Mouse (Mus musculus) forebrain, embryonic 11.5 days (tissue): ENCODE measurements around the gene Elp4. TPM values are rescaled to one million over a fixed set of nuclear protein-coding genes. Genes with fewer than 3 reads are reported as not detected.

Experiments
- ATAC-seq: fragments of 200-750 bp; cut with Nextera tagmentation; replicated peaks from 2 replicates; pipeline ENCODE4 v1.8.0; 2017; ENCODE audit warnings: moderate TSS enrichment; ENCODE audit not compliant: low FRiP score
- DNase-seq: peaks from one replicate; pipeline ENCODE4 v3.0.0-alpha.2; 2017; ENCODE audit warnings: low spot score
- H3K27ac ChIP-seq: fragments of 300-500 bp; sonication (generic); 2 replicates; pipeline ENCODE4 v1.5.1; 2014; ENCODE audit warnings: low read depth, low read length
- H3K27me3 ChIP-seq: fragments of 300-500 bp; sonication (generic); 2 replicates; pipeline ENCODE4 v1.6.1; 2014; ENCODE audit warnings: mild to moderate bottlenecking, low read length, mixed read lengths; ENCODE audit not compliant: control insufficient read depth, insufficient read depth
- H3K36me3 ChIP-seq: fragments of 300-500 bp; sonication (generic); 2 replicates; pipeline ENCODE4 v1.6.1; 2014; ENCODE audit warnings: mild to moderate bottlenecking, low read length, moderate library complexity, mixed read lengths; ENCODE audit not compliant: control insufficient read depth, insufficient read depth
- H3K4me1 ChIP-seq: fragments of 300-500 bp; sonication (generic); replicated peaks from 2 replicates; pipeline ENCODE4 v1.6.1; 2014; ENCODE audit warnings: low read length, mixed read lengths; ENCODE audit not compliant: control insufficient read depth, insufficient read depth
- H3K4me2 ChIP-seq: fragments of 300-500 bp; sonication (generic); 2 replicates; pipeline ENCODE4 v1.6.1; 2014; ENCODE audit warnings: low read depth, mild to moderate bottlenecking, low read length, moderate library complexity, mixed read lengths; ENCODE audit not compliant: severe bottlenecking
- H3K4me3 ChIP-seq: fragments of 300-500 bp; sonication (generic); 2 replicates; pipeline ENCODE4 v1.5.1; 2014; ENCODE audit warnings: low read depth, low read length
- H3K9ac ChIP-seq: fragments of 300-500 bp; sonication (generic); 2 replicates; pipeline ENCODE4 v1.6.1; 2014; ENCODE audit warnings: low read length
- H3K9me3 ChIP-seq: fragments of 300-500 bp; sonication (generic); 2 replicates; pipeline ENCODE4 v1.6.1; 2016; ENCODE audit warnings: low read length, mixed read lengths; ENCODE audit not compliant: control insufficient read depth
- WGBS: fragments of 180-500 bp; shearing (Covaris S2); extraction: QIAGEN DNeasy Blood & Tissue Kit; methylation state at CpG from one replicate; pipeline ENCODE4 v1.1.7; 2014; 5-methylcytosine and 5-hydroxymethylcytosine counted together
- polyA plus RNA-seq: library from polyadenylated mRNA; unstranded; fragments of >200 nt; fragmentation: Nextera tagmentation; extraction: Ambion mirVana; gene quantifications from 2 replicates; pipeline ENCODE4 v1.2.1, GENCODE M21; 2014

The Elp4 gene
- 64.3 and 69.4 TPM in 2 replicates for polyA plus RNA-seq

- no peak within 1 kb of the TSS for H3K27ac ChIP-seq
These were observed at the start of gene Elp4, which contains the start of gene Immp1l for GRCm38 (mm10) chr2:105903896-105904756. TSS of gene Elp4 (minus strand) at chr2:105904564. TSS of gene Immp1l (plus strand) at chr2:105904638.

GRCm38 (mm10) chr2:105953862-105954261, 49.5 kb upstream of the Elp4 start:
- ATAC-seq = no peak

More at GRCm38 (mm10) chr2:105903896-105904756, at the start of gene Elp4, which contains the start of gene Immp1l:
- Histone ChIP-seq H3K9ac (peak within 1 kb of the TSS; percentile 83), H3K9me3 (no peaks in the 10 kb centered on the region), H3K4me2 (peak within 1 kb of the TSS; percentile 82), H3K4me1 (0 out of 2 replicates have a peak, but pooled peaks cover 2% of the 10 kb centered on the region), H3K36me3 (peaks cover 2% of the 10 kb centered on the region; the same call in 1 of the 2 replicates), H3K4me3 (peak within 1 kb of the TSS; percentile 88), H3K27me3 (no peaks in the 10 kb centered on the region)
- DNase-seq (peak; percentile 96), ATAC-seq (peak; percentile 100)
- under 1% methylated on average over 39 of the region's 39 CpGs for WGBS

GRCm38 (mm10) chr2:105951350-105951940, 47.1 kb upstream of the Elp4 start:
- H3K4me3 ChIP-seq = no peak overlapping the region
- ATAC-seq = no peak
- 91% methylated on average over 1 of the region's 1 CpGs for WGBS
- H3K4me1 ChIP-seq = no peaks in the 10 kb centered on the region
- no peak overlapping the region for H3K4me2 ChIP-seq
- no peaks in the 10 kb centered on the region for H3K36me3 ChIP-seq
- H3K27me3 ChIP-seq = no peaks in the 10 kb centered on the region
- H3K27ac ChIP-seq = no peak overlapping the region
- no peak overlapping the region for H3K9ac ChIP-seq
- H3K9me3 ChIP-seq = no peaks in the 10 kb centered on the region
- no peak for DNase-seq

More at GRCm38 (mm10) chr2:105953862-105954261, 49.5 kb upstream of the Elp4 start:
- DNase-seq = no peak
- Histone ChIP-seq H3K4me2 (no peak overlapping the region), H3K4me3 (no peak overlapping the region), H3K27me3 (no peaks in the 10 kb centered on the region), H3K9me3 (no peaks in the 10 kb centered on the region), H3K27ac (no peak overlapping the region), H3K4me1 (no peaks in the 10 kb centered on the region), H3K9ac (no peak overlapping the region), H3K36me3 (no peaks in the 10 kb centered on the region)
- 89% methylated on average over 4 of the region's 4 CpGs for WGBS

- Histone ChIP-seq H3K4me1 (no peaks in the 10 kb centered on the region), H3K36me3 (no peaks in the 10 kb centered on the region), H3K27ac (no peak overlapping the region), H3K9ac (no peak overlapping the region), H3K27me3 (no peaks in the 10 kb centered on the region), H3K9me3 (no peaks in the 10 kb centered on the region), H3K4me3 (no peak overlapping the region), H3K4me2 (no peak overlapping the region)
- DNase-seq (no peak), ATAC-seq (no peak)
- WGBS = 89% methylated on average over 2 of the region's 2 CpGs
These were observed 45.8 kb upstream of the Elp4 start for GRCm38 (mm10) chr2:105950131-105950530.

GRCm38 (mm10) chr2:105917623-105918346, 13.4 kb upstream of the Elp4 start:
- no peaks in the 10 kb centered on the region for H3K4me1 ChIP-seq
- H3K27me3 ChIP-seq = no peaks in the 10 kb centered on the region
- H3K9ac ChIP-seq = no peak overlapping the region
- no peak overlapping the region for H3K27ac ChIP-seq
- no peak overlapping the region for H3K4me2 ChIP-seq
- 43% methylated on average over 5 of the region's 5 CpGs for WGBS
- no peaks in the 10 kb centered on the region for H3K36me3 ChIP-seq
- H3K4me3 ChIP-seq = no peak overlapping the region
- DNase-seq = no peak
- H3K9me3 ChIP-seq = no peaks in the 10 kb centered on the region
- peak; percentile 65 for ATAC-seq

- DNase-seq (no peak), ATAC-seq (no peak)
- Histone ChIP-seq H3K4me2 (no peak overlapping the region), H3K36me3 (no peaks in the 10 kb centered on the region), H3K4me1 (no peaks in the 10 kb centered on the region), H3K27me3 (no peaks in the 10 kb centered on the region), H3K9me3 (no peaks in the 10 kb centered on the region), H3K9ac (no peak overlapping the region), H3K27ac (no peak overlapping the region), H3K4me3 (no peak overlapping the region)
- 90% methylated on average over 1 of the region's 1 CpGs for WGBS
These were observed 12.3 kb upstream of the Elp4 start for GRCm38 (mm10) chr2:105916671-105917070.

GRCm38 (mm10) chr2:105913655-105914366, 9.4 kb upstream of the Elp4 start:
- H3K9ac ChIP-seq = no peak overlapping the region
- H3K27ac ChIP-seq = no peak overlapping the region
- DNase-seq = no peak
- ATAC-seq = no peak
- no peak overlapping the region for H3K4me2 ChIP-seq
- no peaks in the 10 kb centered on the region for H3K27me3 ChIP-seq
- 44% methylated on average over 6 of the region's 6 CpGs for WGBS
- H3K4me3 ChIP-seq = no peak overlapping the region
- H3K9me3 ChIP-seq = no peaks in the 10 kb centered on the region
- no peaks in the 10 kb centered on the region for H3K4me1 ChIP-seq
- no peaks in the 10 kb centered on the region for H3K36me3 ChIP-seq

GRCm38 (mm10) chr2:105910611-105911010, 6.2 kb upstream of the Elp4 start:
- H3K36me3 ChIP-seq = peaks cover 2% of the 10 kb centered on the region; the same call in 1 of the 2 replicates
- 0 out of 2 replicates have a peak, but pooled peaks cover under 1% of the 10 kb centered on the region for H3K4me1 ChIP-seq
- no peak overlapping the region for H3K27ac ChIP-seq
- H3K4me2 ChIP-seq = no peak overlapping the region
- DNase-seq (no peak), ATAC-seq (no peak)
- WGBS = 79% methylated on average over 3 of the region's 3 CpGs
- H3K9ac ChIP-seq = no peak overlapping the region
- no peaks in the 10 kb centered on the region for H3K27me3 ChIP-seq
- no peak overlapping the region for H3K4me3 ChIP-seq
- no peaks in the 10 kb centered on the region for H3K9me3 ChIP-seq
